Mouse (Mus musculus): ENCODE measurements at regions not wholly inside any gene's neighbourhood (a gene's known extent, or its start where the extent isn't known, plus 50 kb on each side); places are given as distances from the start of the nearest gene placed in this dataset.

DNA sequence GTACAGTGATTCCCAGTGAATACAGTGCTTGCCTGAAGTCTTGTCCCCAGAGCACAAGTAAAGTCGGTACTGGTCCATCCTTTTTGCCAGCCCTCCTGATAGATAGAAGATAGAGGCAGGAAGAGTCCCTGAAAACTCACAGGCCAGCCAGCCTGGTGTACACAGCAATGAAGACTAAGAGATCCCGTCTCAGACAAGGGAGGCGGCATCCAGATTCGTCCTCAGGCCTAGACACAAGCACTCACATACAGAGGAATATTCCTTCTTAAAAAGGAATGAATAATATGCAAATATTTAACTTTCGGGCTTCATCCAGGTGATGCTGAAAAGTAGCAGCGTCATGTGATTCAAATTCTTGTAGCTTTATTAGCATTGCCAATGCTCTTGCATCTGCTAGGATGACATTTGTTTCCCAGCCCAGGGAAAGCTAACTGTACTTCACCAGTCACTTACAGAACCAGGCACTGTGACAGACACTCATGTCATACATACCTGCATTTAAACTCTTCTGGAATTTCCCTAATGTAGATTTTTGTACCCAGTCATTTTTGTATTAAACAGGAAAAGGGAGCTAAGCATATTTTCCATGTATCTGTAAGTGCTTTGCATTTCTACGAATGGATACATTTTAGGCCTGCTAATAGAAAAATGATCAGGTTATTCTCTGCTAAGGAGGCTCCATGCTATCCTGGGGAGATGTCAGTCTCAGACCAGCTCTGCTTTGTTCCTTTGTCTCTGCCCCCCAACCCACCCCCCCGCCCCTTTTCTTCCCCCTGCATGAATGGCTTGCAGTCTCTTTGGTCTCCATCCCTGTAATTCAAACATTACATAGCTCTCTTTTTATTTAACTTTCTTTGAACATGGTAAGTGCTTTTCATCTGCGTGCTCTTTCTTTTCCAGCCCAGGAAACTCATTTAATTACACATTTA lies 162.5 kb upstream of the Gm9747 start:
- no peak overlapping the region for H3K4me3 ChIP-seq (replicated peaks)
- H3K4me2 ChIP-seq = no peak overlapping the region
- 53% methylated on average over 9 of the region's 9 CpGs for WGBS (ENCODE audit: insufficient replicate concordance)
- no peak overlapping the region for H3K9ac ChIP-seq
- H3K4me1 ChIP-seq (replicated peaks) = no peaks in the 10 kb centered on the region
- H3K27ac ChIP-seq (replicated peaks) = no peak overlapping the region
- no peaks in the 10 kb centered on the region for H3K9me3 ChIP-seq (replicated peaks)
- ATAC-seq (ENCODE audit: insufficient read depth) = no peak
- H3K36me3 ChIP-seq (replicated peaks) = no peaks in the 10 kb centered on the region
- H3K27me3 ChIP-seq = no peaks in the 10 kb centered on the region

DNA sequence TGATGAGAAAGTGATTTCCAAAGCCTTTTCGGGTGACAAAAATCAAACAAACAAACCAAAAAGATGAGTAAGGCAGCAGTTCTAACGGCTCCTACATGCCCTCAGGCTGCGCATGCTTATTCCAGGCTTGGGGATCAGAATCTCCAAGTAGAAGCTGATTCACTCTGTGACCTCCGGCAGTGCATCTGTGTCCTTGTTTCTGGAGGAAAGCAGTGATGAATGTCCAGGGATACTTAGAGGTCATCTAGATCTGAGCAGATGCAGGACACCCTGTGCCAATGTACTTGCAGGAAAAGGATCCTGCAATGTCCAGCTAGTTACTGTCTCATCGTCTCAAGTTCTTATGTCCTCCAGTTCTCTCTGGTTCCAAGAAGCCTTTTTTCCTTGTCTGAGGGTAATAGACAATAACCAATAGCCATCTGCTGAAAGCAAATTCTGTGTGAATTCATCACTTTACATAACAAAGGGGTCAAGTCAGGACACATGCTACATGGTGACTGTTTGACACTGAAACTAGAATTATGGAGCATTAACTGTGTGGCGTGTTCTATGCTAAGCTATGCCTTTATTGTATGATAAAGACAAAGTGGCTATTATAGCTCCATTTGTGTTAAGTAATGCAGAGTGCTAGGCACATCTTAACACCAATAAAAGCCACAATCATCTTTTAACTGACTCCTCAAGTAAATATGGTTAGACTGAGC lies 143.6 kb upstream of the Gm9747 start:
- H3K27ac ChIP-seq (replicated peaks) = no peak overlapping the region
- no peaks in the 10 kb centered on the region for H3K4me1 ChIP-seq (replicated peaks)
- no peak overlapping the region for H3K4me3 ChIP-seq (replicated peaks)
- no peaks in the 10 kb centered on the region for H3K27me3 ChIP-seq
- WGBS (ENCODE audit: insufficient replicate concordance) = 67% methylated on average over 6 of the region's 6 CpGs
- no peaks in the 10 kb centered on the region for H3K9me3 ChIP-seq (replicated peaks)
- no peaks in the 10 kb centered on the region for H3K36me3 ChIP-seq (replicated peaks)
- no peak overlapping the region for H3K4me2 ChIP-seq
- no peak overlapping the region for H3K9ac ChIP-seq
- ATAC-seq (ENCODE audit: insufficient read depth) = no peak

DNA sequence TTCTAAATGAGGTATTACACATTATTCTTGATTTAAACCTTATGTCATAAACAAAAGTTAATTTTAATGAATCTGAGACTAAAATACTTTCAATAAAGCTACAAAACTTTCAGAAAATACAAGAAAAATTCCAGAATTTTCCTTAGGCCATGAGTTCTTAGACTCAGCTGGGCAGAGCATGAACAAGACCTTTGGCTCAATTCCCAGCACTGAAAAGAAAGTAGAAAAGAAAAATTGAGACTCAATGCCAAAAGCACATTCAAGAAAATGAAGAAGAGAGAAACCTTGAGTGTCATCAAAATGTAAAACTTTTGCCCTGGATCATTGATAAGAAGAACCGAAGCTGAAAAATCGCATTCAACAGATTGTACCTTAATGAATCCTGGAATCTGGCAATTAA lies 137.8 kb upstream of the Gm9747 start:
- Histone ChIP-seq H3K4me3 (replicated peaks) (no peak overlapping the region), H3K4me1 (replicated peaks) (no peaks in the 10 kb centered on the region), H3K27ac (replicated peaks) (no peak overlapping the region), H3K36me3 (replicated peaks) (no peaks in the 10 kb centered on the region), H3K4me2 (no peak overlapping the region), H3K9me3 (replicated peaks) (no peaks in the 10 kb centered on the region), H3K27me3 (no peaks in the 10 kb centered on the region), H3K9ac (no peak overlapping the region)
- no peak for ATAC-seq (ENCODE audit: insufficient read depth)
- 73% methylated on average over 2 of the region's 2 CpGs for WGBS (ENCODE audit: insufficient replicate concordance)

DNA sequence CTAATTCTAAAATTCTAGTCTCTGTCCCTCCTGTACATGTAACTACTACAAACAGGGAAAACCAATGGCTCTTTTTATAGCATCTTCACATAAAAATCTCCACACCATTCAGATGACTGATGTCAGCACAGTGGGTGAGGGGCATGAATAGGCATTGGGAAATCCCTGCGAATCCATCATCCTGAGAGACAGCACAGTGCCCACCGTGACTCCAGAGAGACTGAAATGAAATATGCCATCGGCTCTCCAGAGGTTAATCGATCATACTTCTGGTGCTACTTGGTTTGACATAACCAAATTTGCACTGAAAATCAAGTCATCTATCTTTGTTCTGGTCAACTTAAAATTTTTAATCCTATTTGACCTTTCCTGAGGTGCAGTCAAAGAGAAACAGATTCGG lies 126.2 kb upstream of the Gm9747 start:
- no peak overlapping the region for H3K4me2 ChIP-seq
- H3K27ac ChIP-seq (replicated peaks) = no peak overlapping the region
- H3K9ac ChIP-seq = no peak overlapping the region
- WGBS (ENCODE audit: insufficient replicate concordance) = 63% methylated on average over 5 of the region's 5 CpGs
- ATAC-seq (ENCODE audit: insufficient read depth) = no peak
- no peaks in the 10 kb centered on the region for H3K36me3 ChIP-seq (replicated peaks)
- no peak overlapping the region for H3K4me3 ChIP-seq (replicated peaks)
- no peaks in the 10 kb centered on the region for H3K9me3 ChIP-seq (replicated peaks)
- H3K4me1 ChIP-seq (replicated peaks) = no peaks in the 10 kb centered on the region
- H3K27me3 ChIP-seq = no peaks in the 10 kb centered on the region

DNA sequence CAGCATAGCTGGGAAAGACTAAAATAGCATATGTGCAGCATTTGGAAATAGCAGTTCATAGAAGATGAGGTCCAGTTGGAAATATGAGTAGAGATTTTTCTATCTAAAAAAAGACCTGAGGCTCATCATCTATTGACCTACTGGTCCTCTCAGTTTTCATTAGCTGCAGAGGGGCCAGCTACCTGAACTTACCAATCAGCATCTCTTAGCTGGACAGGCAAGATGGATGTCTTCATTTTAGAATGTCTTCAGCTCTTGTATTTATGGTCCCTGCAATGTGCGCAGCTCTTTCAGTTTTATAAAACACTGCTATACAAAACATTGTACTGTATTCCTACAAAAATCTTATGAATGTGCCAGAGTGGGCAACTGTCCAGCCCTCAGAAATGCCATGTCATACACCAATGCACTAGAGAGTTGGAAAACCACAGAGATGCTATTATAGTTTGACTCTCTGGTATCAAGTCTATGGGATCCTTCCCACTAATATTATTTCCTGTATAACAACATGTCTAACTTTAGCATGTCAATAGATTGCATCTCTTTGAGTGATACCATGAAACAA lies 122.8 kb upstream of the Gm9747 start:
- Histone ChIP-seq H3K9ac (no peak overlapping the region), H3K4me1 (replicated peaks) (no peaks in the 10 kb centered on the region), H3K4me3 (replicated peaks) (no peak overlapping the region), H3K27me3 (no peaks in the 10 kb centered on the region), H3K9me3 (replicated peaks) (no peaks in the 10 kb centered on the region), H3K36me3 (replicated peaks) (no peaks in the 10 kb centered on the region), H3K4me2 (no peak overlapping the region), H3K27ac (replicated peaks) (no peak overlapping the region)
- WGBS (ENCODE audit: insufficient replicate concordance) = 81% methylated on average over 1 of the region's 1 CpGs
- ATAC-seq (ENCODE audit: insufficient read depth) = no peak

DNA sequence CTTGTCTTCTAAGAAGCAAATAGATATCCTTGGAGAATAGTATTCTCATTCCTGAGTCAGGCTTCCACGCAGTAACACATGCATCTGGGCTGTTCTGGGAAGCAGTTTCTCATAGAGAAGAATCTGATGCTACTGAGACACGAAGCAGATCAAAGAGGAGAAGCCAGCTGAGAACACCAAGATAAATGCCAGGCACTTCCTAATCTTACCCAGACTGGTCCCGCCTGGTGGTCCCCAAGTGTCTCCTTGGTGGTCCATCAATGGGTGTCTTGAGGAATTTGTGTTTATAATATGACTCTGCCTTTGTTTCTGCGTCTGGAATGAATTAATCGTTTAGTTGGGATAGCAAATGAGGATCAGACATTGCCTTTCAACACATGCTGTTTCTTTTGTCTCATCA lies 120.5 kb upstream of the Gm9747 start:
- no peaks in the 10 kb centered on the region for H3K36me3 ChIP-seq (replicated peaks)
- H3K4me2 ChIP-seq = no peak overlapping the region
- H3K27me3 ChIP-seq = no peaks in the 10 kb centered on the region
- no peak overlapping the region for H3K27ac ChIP-seq (replicated peaks)
- H3K9me3 ChIP-seq (replicated peaks) = no peaks in the 10 kb centered on the region
- ATAC-seq (ENCODE audit: insufficient read depth) = no peak
- no peaks in the 10 kb centered on the region for H3K4me1 ChIP-seq (replicated peaks)
- H3K9ac ChIP-seq = no peak overlapping the region
- 37% methylated on average over 5 of the region's 5 CpGs for WGBS (ENCODE audit: insufficient replicate concordance)
- no peak overlapping the region for H3K4me3 ChIP-seq (replicated peaks)

DNA sequence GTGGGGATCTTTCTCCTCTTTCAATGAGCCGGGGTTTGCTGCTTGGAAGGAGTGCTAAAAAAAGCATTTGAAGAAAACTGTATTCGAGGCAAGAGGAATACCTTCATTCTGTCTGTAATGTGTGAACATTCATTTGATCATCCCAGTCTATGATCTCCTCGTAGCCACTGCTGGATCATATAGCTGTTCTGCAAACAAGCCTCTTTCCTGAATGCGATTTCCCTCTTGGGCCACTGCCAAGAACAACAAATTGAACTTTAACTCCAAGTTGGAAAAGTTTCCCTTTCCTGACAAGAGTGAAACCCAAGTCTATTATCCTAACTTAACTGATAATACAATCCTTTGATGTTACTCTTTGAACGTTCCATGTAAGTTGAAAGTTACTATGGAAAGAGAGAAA lies 108.4 kb upstream of the Gm9747 start:
- H3K9me3 ChIP-seq (replicated peaks) = no peaks in the 10 kb centered on the region
- no peaks in the 10 kb centered on the region for H3K4me1 ChIP-seq (replicated peaks)
- H3K4me2 ChIP-seq = no peak overlapping the region
- no peak overlapping the region for H3K27ac ChIP-seq (replicated peaks)
- H3K9ac ChIP-seq = no peak overlapping the region
- H3K36me3 ChIP-seq (replicated peaks) = no peaks in the 10 kb centered on the region
- H3K27me3 ChIP-seq = no peaks in the 10 kb centered on the region
- no peak overlapping the region for H3K4me3 ChIP-seq (replicated peaks)
- ATAC-seq (ENCODE audit: insufficient read depth) = no peak
- WGBS (ENCODE audit: insufficient replicate concordance) = 32% methylated on average over 5 of the region's 5 CpGs

DNA sequence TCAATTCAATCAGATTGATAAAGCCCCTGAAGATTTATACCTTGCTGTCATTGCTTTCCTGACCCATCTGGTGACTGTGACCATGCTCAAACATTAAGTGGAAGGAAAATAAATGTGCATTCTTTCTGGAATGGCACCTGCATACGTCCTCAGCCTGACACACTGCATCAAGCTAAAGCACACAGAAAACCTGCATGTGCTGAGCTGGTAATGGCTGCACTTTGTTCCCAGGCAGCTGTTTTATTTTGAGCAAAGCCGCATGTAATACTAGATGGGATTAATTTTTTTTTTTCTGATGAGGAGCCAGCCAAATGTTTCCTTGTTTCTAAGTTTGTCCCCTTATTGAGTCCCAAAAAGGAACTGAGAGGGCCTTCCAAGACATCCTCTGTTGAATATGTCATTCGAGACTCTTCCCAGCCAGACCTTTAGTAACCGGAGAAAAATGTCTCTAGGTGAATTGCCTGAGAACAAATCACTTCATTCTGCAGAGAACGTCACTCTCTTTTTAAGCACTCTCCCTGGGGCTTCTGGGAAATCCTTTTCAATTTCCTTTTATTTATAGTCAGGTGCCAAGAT lies 103.1 kb upstream of the Gm9747 start:
- 49% methylated on average over 5 of the region's 5 CpGs for WGBS (ENCODE audit: insufficient replicate concordance)
- Histone ChIP-seq H3K27ac (replicated peaks) (no peak overlapping the region), H3K4me1 (replicated peaks) (no peaks in the 10 kb centered on the region), H3K4me2 (no peak overlapping the region), H3K36me3 (replicated peaks) (no peaks in the 10 kb centered on the region), H3K4me3 (replicated peaks) (no peak overlapping the region), H3K27me3 (no peaks in the 10 kb centered on the region), H3K9me3 (replicated peaks) (no peaks in the 10 kb centered on the region), H3K9ac (no peak overlapping the region)
- ATAC-seq (ENCODE audit: insufficient read depth) = no peak

DNA sequence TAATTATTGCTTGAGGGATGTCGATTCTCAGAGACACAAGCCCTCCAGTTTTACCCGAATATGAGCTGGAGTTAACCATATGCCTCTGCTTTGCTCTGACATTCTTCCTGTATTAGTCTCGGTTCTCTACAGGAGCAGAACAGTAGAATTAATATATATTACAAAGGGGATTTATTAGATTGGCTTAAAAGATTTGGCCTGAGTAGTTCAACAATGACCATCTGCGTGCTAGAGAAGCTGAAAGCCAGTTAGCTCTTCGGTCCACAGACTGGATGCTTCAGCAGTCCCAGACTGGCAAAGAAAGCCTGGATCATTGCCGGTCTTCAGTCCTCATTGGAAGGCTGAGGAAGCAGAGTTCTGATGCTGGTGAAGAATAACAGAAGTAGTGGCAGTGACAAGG lies 100.4 kb upstream of the Gm9747 start:
- ATAC-seq (ENCODE audit: insufficient read depth) = no peak
- Histone ChIP-seq H3K4me3 (replicated peaks) (no peak overlapping the region), H3K4me2 (no peak overlapping the region), H3K36me3 (replicated peaks) (no peaks in the 10 kb centered on the region), H3K27ac (replicated peaks) (no peak overlapping the region), H3K9ac (no peak overlapping the region), H3K27me3 (no peaks in the 10 kb centered on the region), H3K9me3 (replicated peaks) (no peaks in the 10 kb centered on the region), H3K4me1 (replicated peaks) (no peaks in the 10 kb centered on the region)
- WGBS (ENCODE audit: insufficient replicate concordance) = 61% methylated on average over 6 of the region's 6 CpGs

DNA sequence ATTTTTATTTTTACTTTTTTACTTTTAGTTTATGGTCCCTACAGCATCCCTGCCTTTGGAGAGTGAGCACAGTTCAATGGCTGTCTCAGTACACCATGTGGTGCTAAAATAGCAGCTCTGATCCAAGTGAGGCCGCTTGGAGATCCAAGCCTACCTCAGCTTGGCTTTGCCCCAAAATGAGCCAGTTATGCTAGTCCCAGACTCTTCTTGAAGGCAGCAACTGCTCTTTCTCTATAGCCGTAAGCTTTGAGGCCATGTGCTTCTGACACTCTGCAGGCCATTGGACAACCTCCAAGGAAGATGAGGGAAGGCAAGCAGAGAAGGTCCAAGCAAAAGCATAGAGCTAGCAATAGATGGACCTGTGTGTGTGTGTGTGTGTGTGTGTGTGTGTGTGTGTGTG lies 98.0 kb upstream of the Gm9747 start:
- Histone ChIP-seq H3K4me3 (replicated peaks) (no peak overlapping the region), H3K9me3 (replicated peaks) (no peaks in the 10 kb centered on the region), H3K27me3 (no peaks in the 10 kb centered on the region), H3K9ac (no peak overlapping the region), H3K4me1 (replicated peaks) (no peaks in the 10 kb centered on the region), H3K36me3 (replicated peaks) (no peaks in the 10 kb centered on the region), H3K4me2 (no peak overlapping the region), H3K27ac (replicated peaks) (no peak overlapping the region)
- WGBS (ENCODE audit: insufficient replicate concordance) = 54% methylated on average over 2 of the region's 2 CpGs
- no peak for ATAC-seq (ENCODE audit: insufficient read depth)

DNA sequence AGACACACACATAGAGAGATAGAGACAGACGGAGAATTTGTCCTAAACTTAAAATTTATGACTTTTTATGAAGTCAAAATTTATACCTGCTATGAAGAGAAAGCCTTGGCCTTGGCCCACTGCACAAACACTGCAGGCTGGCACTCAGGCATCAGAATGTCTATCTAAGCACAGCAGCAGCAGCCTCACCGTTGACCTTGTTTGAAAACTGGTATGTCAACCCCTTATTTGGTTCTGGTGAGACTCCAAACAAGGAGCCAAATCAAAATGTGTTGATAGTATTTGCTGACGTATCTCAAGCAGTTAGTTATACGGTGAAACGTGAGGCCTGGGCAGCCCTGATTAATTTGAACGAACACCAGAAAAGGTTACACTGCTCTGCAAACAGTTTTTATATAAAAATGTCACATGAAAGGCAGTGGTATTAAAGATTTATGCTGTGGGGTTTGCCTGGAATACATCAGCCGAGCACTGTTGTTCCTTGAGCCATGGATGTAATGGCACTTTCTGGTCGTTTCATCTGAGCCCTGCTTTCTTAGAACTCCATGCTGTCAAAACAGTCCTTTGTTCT lies 97.1 kb upstream of the Gm9747 start:
- no peak overlapping the region for H3K9ac ChIP-seq
- H3K9me3 ChIP-seq (replicated peaks) = no peaks in the 10 kb centered on the region
- WGBS (ENCODE audit: insufficient replicate concordance) = 52% methylated on average over 8 of the region's 8 CpGs
- no peaks in the 10 kb centered on the region for H3K4me1 ChIP-seq (replicated peaks)
- ATAC-seq (ENCODE audit: insufficient read depth) = no peak
- no peaks in the 10 kb centered on the region for H3K27me3 ChIP-seq
- no peaks in the 10 kb centered on the region for H3K36me3 ChIP-seq (replicated peaks)
- H3K4me3 ChIP-seq (replicated peaks) = no peak overlapping the region
- no peak overlapping the region for H3K27ac ChIP-seq (replicated peaks)
- no peak overlapping the region for H3K4me2 ChIP-seq
